Mouse (Mus musculus) CH12.LX (cell line): Measurements from ENCODE around the gene Nox1.

Experiments
- CTCF ChIP-seq, 2 experiments: IDR thresholded peaks in 1 of 2; conservative IDR thresholded peaks in 1 of 2; 2 replicates each; pipeline ENCODE4 v1.5.1; 2011 to 2012; ENCODE audit warnings: low read depth in 2 of 2, low read length in 2 of 2, improper control_type of control experiment in 1 of 2, inconsistent platforms in 1 of 2, mild to moderate bottlenecking in 1 of 2, moderate library complexity in 1 of 2
- EP300 ChIP-seq: IDR thresholded peaks from 2 replicates; pipeline ENCODE4 v1.6.1; 2011; ENCODE audit warnings: low read length, improper control_type of control experiment
- MAX ChIP-seq: IDR thresholded peaks from 2 replicates; pipeline ENCODE4 v1.6.1; 2011; ENCODE audit warnings: low read length, improper control_type of control experiment
- MXI1 ChIP-seq: IDR thresholded peaks from 2 replicates; pipeline ENCODE4 v1.6.1; 2011; ENCODE audit warnings: mild to moderate bottlenecking, low read depth, low read length, improper control_type of control experiment
- UBTF ChIP-seq: IDR thresholded peaks from 2 replicates; pipeline ENCODE4 v1.6.1; 2012; ENCODE audit warnings: low read depth, mild to moderate bottlenecking, inconsistent platforms, low read length, improper control_type of control experiment, moderate library complexity
- ZKSCAN1 ChIP-seq: IDR thresholded peaks from 2 replicates; pipeline ENCODE4 v1.6.1; 2012; ENCODE audit warnings: low read depth, inconsistent platforms, low read length, improper control_type of control experiment, borderline replicate concordance

- TF ChIP-seq CTCF (conservative IDR thresholded peaks at IDR 0.05 in 1 of 2, IDR thresholded peaks at IDR 0.05 in 1 of 2; ENCODE audit: low read depth in 2 of 2, low read length in 2 of 2) = no peak
- TF ChIP-seq EP300 = no peak
- no peak for TF ChIP-seq UBTF
- TF ChIP-seq MAX = no peak
- no peak for TF ChIP-seq MXI1
- no peak for TF ChIP-seq ZKSCAN1
These were observed 81.7 kb downstream of the Nox1 start for GRCm38 (mm10) chrX:134140024-134140423.
